Mouse (Mus musculus): ENCODE measurements around the gene Eno3. TPM values are rescaled to one million over a fixed set of nuclear protein-coding genes. Genes with fewer than 3 reads are reported as not detected.
A peak's percentile ranks its signal among the peaks of the same experiment; 100 is the strongest.

Gene Eno3
- total RNA-seq, 2 experiments from 2014 or later, result 7.0 to 9.0 TPM

DNA sequence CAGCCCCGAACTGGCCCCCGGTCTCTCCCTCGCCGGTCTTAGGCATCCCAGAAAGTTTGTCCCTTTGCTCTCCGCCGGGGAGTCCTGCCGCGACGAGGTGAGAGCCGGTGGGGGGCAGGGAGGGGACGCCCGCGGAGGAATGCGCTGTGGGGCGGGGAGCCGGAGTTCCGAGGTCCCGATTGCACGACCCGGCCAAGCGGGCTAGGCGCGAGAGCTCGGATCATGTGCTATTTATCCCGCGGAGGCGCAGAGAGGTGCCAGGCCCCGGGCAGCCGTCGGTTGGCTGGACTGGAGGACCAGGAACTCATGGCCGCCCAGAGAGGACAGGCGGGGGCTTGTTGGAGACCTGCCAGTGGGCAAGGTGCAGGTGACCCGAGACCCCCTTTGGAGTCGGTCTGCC is 43.6 kb downstream of the Eno3 start:
- intact Hi-C loops (cut with DNase I), result loop anchor here (1.0 kb wide), 1 partner anchor 13 kb away; no protein-coding TSS in a partner anchor
- peak; percentile 45 to 56 for DNase-seq (ENCODE audit: low spot score in 2 of 2)

DNA sequence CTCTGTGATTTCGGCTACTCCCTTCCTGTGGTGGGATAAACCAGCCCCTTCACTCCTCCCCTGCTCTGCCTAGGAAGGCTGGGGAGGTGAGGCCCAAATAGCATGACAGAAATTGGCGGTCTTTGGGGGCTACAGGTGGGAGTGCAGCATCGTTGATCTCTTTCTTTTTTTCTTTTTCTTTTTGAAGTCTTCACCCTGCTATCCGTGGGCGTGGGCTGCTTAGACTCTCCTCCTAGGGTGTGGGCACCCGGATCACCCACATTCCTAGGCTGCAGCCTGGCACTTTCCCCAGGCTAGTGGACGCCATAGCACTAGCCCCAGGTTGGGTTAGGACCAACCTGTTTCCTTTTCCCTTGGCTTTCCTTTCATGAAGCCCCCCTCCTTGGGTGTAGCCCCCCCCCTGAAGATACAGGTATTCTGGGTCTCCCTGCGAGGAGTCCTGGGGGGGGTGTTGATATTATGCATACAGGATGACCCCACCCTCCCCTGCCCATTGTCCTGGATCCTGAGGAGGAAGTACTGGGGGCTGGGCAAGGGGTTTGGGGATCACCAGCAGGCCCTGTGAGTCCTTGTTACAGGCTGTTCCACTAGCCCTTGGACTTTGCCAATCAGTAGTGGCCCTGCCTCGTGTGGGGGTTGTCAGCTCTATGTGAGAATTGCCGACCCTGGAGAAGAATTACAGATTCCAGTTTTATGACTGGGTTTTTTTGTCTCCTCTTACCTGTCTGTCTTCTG is 44.4 kb downstream of the Eno3 start:
- peak in 1 of 2 experiments; percentile 41 for DNase-seq (ENCODE audit: low spot score in 2 of 2)
- intact Hi-C loops (cut with DNase I), result no loop called here

DNA sequence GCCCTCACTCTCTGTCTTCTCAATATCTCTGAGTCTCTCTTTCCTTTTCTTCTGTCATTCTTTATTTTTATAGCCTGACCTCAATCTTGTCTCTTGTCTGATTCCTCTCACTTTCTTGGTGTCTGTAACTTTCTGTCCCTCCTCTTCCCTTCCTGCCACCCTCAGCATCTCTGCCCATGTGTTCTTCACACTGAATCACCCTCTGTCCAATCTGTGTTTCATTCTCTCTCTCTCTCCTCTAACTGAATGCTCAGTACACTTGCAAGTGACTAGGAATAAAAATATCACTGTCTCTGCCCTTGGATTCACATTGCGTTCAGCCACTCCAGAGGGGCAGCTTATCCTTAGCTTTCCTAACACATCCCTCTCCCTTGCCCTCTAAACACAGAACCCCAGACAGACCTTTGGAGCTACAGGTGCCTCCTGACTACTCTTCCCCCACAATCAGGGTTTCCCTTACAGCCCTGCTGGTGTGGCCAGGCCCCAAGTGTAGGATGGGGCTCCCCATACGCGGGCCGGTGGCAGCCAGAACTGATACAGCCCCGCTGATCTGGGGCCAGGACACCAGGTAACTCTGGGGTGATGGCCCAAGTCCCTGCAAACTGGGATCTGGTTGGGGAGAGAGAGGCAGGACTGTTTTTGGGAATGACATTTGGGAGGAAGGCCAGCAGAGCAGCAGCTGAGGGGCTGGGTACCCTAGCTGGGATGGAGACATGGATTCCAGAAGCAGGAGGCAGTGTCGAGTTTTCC is 45.2 kb downstream of the Eno3 start:
- peak in 1 of 2 experiments; percentile 76 for DNase-seq (ENCODE audit: low spot score in 2 of 2)
- intact Hi-C loops (cut with DNase I), result no loop called here

DNA sequence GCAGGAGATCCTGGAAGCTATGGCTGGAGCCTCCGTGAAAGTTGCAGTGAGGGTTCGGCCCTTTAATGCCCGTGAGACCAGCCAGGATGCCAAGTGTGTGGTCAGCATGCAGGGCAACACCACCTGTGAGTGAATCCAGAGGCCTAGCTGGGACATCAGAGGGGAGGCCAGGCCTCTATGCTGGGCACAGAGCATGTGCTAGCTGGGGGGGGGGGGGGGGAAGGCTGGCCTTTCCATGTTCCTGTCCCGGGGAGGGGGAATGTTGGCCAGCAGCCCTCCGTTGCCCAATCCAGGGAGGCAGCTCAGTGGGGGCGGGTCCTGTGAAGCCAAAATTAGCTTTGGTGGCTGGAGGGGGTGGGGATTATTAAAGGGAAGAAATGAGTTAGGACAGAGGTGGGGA is 45.8 kb downstream of the Eno3 start:
- no peak for DNase-seq (ENCODE audit: low spot score in 2 of 2)
- intact Hi-C loops (cut with DNase I), result no loop called here

DNA sequence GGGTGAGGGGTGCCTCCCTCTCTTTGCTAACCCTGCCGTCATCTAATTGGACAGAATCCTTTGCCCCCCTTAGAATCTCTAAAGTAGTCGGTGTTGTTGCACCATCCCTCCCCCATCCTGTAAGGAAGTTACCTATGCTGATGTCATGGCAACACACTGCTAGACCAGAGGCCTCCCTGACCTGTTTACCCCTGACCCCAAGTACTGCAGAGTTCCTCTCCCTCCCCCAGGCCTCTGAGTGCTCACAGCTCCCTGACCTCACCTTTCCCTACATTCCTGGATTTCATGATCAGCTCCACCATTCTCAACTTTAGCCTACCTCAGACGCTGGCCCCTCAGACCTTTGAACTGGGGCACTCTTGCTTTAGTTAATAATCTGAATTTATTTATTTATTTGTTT is 49.1 kb downstream of the Eno3 start:
- DNase-seq (ENCODE audit: low spot score in 2 of 2), result no peak
- intact Hi-C loops (cut with DNase I), result no loop called here

DNA sequence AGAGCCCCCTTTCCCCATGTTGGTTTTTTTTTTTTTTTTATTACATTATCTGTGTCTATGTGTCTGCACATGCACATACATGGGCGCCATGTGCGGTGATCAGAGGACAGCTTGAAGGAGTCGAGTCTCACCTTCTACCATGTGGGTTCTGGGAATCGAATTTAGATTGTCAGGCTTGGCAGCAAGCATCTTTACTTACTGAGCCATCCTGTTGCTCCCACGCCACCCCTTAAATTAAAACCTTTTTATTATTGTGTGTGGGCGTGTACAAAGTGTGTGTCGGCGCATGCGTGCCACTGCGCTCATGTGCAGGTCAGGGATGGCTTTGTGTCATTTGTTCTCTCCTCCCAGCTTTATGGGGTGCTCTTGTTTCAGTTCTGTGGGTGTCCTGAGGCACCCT is 54.0 kb downstream of the Eno3 start:
- intact Hi-C loops (cut with DNase I), result no loop called here
- DNase-seq (ENCODE audit: low spot score in 2 of 2), result peak in 1 of 2 experiments; percentile 61

Small RNA genes lying within 50 kb of the gene (microRNA-seq; reads per million reads assigned to microRNA genes)
- 0.34 to 0.50 reads per million in 2 experiments for gene Mir6925

Other genes starting within 250 kb of the Eno3 start
- gene Pelp1, start 247.2 kb upstream of the Eno3 start, total RNA-seq (2021), result 10 to 100 TPM; 34.9 to 42.0 TPM
- gene Arrb2, start 224.6 kb upstream of the Eno3 start, total RNA-seq (2021), result 10 to 100 TPM; 64.6 to 66.7 TPM
- gene Med11, start 205.3 kb upstream of the Eno3 start, total RNA-seq (2021), result 10 to 100 TPM; 12.9 to 15.7 TPM
- under 1 TPM; 0.41 to 0.94 TPM for gene Zmynd15, start 197.8 kb upstream of the Eno3 start, total RNA-seq (2021)
- gene Cxcl16, start 197.2 kb upstream of the Eno3 start, total RNA-seq (2021), result 1 to 10 TPM in 1 of 2 experiments, under 1 TPM in 1; 0.94 to 1.2 TPM
- not detected for gene Tm4sf5, start 152.0 kb upstream of the Eno3 start, total RNA-seq (2021)
- gene Vmo1, start 142.6 kb upstream of the Eno3 start, total RNA-seq (2021), result not detected
- gene Gltpd2, start 138.0 kb upstream of the Eno3 start, total RNA-seq (2021), result not detected
- 100 to 1,000 TPM; 172 to 186 TPM for gene Psmb6, start 131.8 kb upstream of the Eno3 start, total RNA-seq (2021)
- not detected for gene Gm40193, start 124.3 kb upstream of the Eno3 start, total RNA-seq (2021)
- 10 to 100 TPM; 13.0 to 15.2 TPM for gene Pld2, start 117.1 kb upstream of the Eno3 start, total RNA-seq (2021)
- gene Mink1, start 94.3 kb upstream of the Eno3 start, total RNA-seq (2021), result 100 to 1,000 TPM; 412 to 432 TPM
- not detected for gene 4930544D05Rik, start 41.4 kb upstream of the Eno3 start, total RNA-seq (2021)
- gene Chrne, start 38.0 kb upstream of the Eno3 start, total RNA-seq (2021), result not detected
- not detected for gene Gp1ba, start 18.1 kb upstream of the Eno3 start, total RNA-seq (2021)
- 10 to 100 TPM; 78.6 to 81.4 TPM for gene Rnf167, start 10.0 kb upstream of the Eno3 start, total RNA-seq (2021)
- 100 to 1,000 TPM; 110 to 117 TPM for gene Slc25a11, start 9.7 kb upstream of the Eno3 start, total RNA-seq (2021)
- 100 to 1,000 TPM; 221 to 239 TPM for gene Pfn1, start 2.6 kb upstream of the Eno3 start, total RNA-seq (2021)
- gene Spag7, start 12.2 kb downstream of the Eno3 start, total RNA-seq (2021), result 10 to 100 TPM; 49.3 to 50.7 TPM
- 100 to 1,000 TPM; 226 to 234 TPM for gene Camta2, start 30.9 kb downstream of the Eno3 start, total RNA-seq (2021)
- gene Inca1, start 43.0 kb downstream of the Eno3 start, total RNA-seq (2021), result 1 to 10 TPM; 1.5 to 2.5 TPM
- gene Kif1c, start 43.3 kb downstream of the Eno3 start, total RNA-seq (2021), result 10 to 100 TPM; 51.3 to 53.2 TPM
- gene Zfp3, start 107.0 kb downstream of the Eno3 start, total RNA-seq (2021), result 10 to 100 TPM; 16.4 to 17.2 TPM
- not detected for gene Scimp, start 155.4 kb downstream of the Eno3 start, total RNA-seq (2021)
- gene Rabep1, start 187.6 kb downstream of the Eno3 start, total RNA-seq (2021), result 100 to 1,000 TPM; 128 to 130 TPM